Mouse (Mus musculus) gastrocnemius, postnatal 14 days (tissue): ENCODE results near the gene Nhlh2. TPM values are rescaled to one million over a fixed set of nuclear protein-coding genes. Genes with fewer than 3 reads are reported as not detected.

ENCODE experiments used
- DNase-seq: peaks from one replicate; pipeline ENCODE4 v3.0.0; 2021; ENCODE audit warnings: mixed read lengths
- intact Hi-C: fragments of 180-260 bp; cut with DNase I; formaldehyde crosslinking; loops from one replicate; pipeline ENCODE4 v1.15.1; 2025; ENCODE audit warnings: low total_unique reads
- long read RNA-seq, 2 experiments: library from polyadenylated mRNA; stranded (forward); transcript quantifications; one replicate each; pipeline ENCODE4 v2.0.0; 2021
- total RNA-seq, 2 experiments: library from RNA; stranded (reverse); gene quantifications; 2 replicates each; pipeline ENCODE4 v1.2.3; 2021

The Nhlh2 gene
- not detected for total RNA-seq
- long read RNA-seq, experiment 1, result 0 reads
- long read RNA-seq, experiment 2, result 0 reads

GRCm38 (mm10) chr3:102009926-102010381 lies at the start of gene Nhlh2:
Gene Nhlh2 (plus strand): TSS chr3:102010076.
- intact Hi-C loops, result no loop called here
- no peak for DNase-seq

- DNase-seq, result no peak
- intact Hi-C loops, result no loop called here
Measured at GRCm38 (mm10) chr3:101961146-101961835, 48.6 kb upstream of the Nhlh2 start.

- intact Hi-C loops, result no loop called here
- no peak for DNase-seq
Measured at GRCm38 (mm10) chr3:101963501-101963900, 46.4 kb upstream of the Nhlh2 start.

GRCm38 (mm10) chr3:101964352-101964751 lies 45.5 kb upstream of the Nhlh2 start:
- intact Hi-C loops, result no loop called here
- no peak for DNase-seq

GRCm38 (mm10) chr3:101966825-101967558 lies 42.9 kb upstream of the Nhlh2 start:
- intact Hi-C loops, result no loop called here
- no peak for DNase-seq

- intact Hi-C loops, result no loop called here
- DNase-seq, result no peak
Measured at GRCm38 (mm10) chr3:101975337-101975736, 34.5 kb upstream of the Nhlh2 start.

GRCm38 (mm10) chr3:101978299-101978994 lies 31.4 kb upstream of the Nhlh2 start:
- intact Hi-C loops, result no loop called here
- no peak for DNase-seq

GRCm38 (mm10) chr3:101983917-101984316 lies 26.0 kb upstream of the Nhlh2 start:
- intact Hi-C loops, result no loop called here

GRCm38 (mm10) chr3:101985634-101986033 lies 24.2 kb upstream of the Nhlh2 start:
- intact Hi-C loops, result no loop called here
- no peak for DNase-seq

More at GRCm38 (mm10) chr3:101983917-101984316, 26.0 kb upstream of the Nhlh2 start:
- DNase-seq, result no peak

- DNase-seq, result no peak
- intact Hi-C loops, result no loop called here
Measured at GRCm38 (mm10) chr3:101990136-101990535, 19.7 kb upstream of the Nhlh2 start.

- DNase-seq, result no peak
- intact Hi-C loops, result no loop called here
Measured at GRCm38 (mm10) chr3:101990995-101991516, 18.8 kb upstream of the Nhlh2 start.

GRCm38 (mm10) chr3:101997851-101998250 lies 12.0 kb upstream of the Nhlh2 start:
- intact Hi-C loops, result no loop called here
- DNase-seq, result no peak

- intact Hi-C loops, result no loop called here
- no peak for DNase-seq
Measured at GRCm38 (mm10) chr3:102010681-102011317, 923 bp downstream of the Nhlh2 start.

GRCm38 (mm10) chr3:102011318-102012075 lies 1.6 kb downstream of the Nhlh2 start:
- intact Hi-C loops, result no loop called here
- peak; percentile 7 for DNase-seq

- intact Hi-C loops, result no loop called here
- no peak for DNase-seq
Measured at GRCm38 (mm10) chr3:102012076-102012610, 2.3 kb downstream of the Nhlh2 start.

GRCm38 (mm10) chr3:102012611-102013211 lies 2.8 kb downstream of the Nhlh2 start:
- intact Hi-C loops, result no loop called here
- no peak for DNase-seq

- DNase-seq, result no peak
- intact Hi-C loops, result no loop called here
Measured at GRCm38 (mm10) chr3:102020604-102021003, 10.7 kb downstream of the Nhlh2 start.

GRCm38 (mm10) chr3:102022721-102023120 lies 12.8 kb downstream of the Nhlh2 start:
- DNase-seq, result no peak
- intact Hi-C loops, result no loop called here
